Mouse (Mus musculus): ENCODE results near the gene Prox1.

The Prox1 gene

GRCm38 (mm10) chr1:190079643-190080275 is 90.8 kb downstream of the Prox1 start:
- DNase-seq (ENCODE audit: low spot score in 2 of 2) = no peak

- DNase-seq (ENCODE audit: low spot score in 2 of 2) = no peak
These were observed 93.9 kb downstream of the Prox1 start for GRCm38 (mm10) chr1:190076601-190077000.
